Mouse (Mus musculus) testis, adult 2 months (tissue): ENCODE data around the gene Cfap61. TPM values are rescaled to one million over a fixed set of nuclear protein-coding genes. Genes with fewer than 3 reads are reported as not detected.

Experiments
- H3K27ac ChIP-seq: fragments of 200-500 bp; 2 replicates; pipeline ENCODE4 v1.5.1; 2012; ENCODE audit warnings: low read depth, low read length; ENCODE audit not compliant: control insufficient read depth, insufficient read depth
- H3K27me3 ChIP-seq: fragments of 200-500 bp; 2 replicates; pipeline ENCODE4 v1.6.1; 2012; ENCODE audit warnings: mild to moderate bottlenecking, low read length, moderate library complexity; ENCODE audit not compliant: control insufficient read depth, insufficient read depth
- H3K36me3 ChIP-seq: fragments of 200-500 bp; 2 replicates; pipeline ENCODE4 v1.6.1; 2012; ENCODE audit warnings: mild to moderate bottlenecking, low read length; ENCODE audit not compliant: control insufficient read depth, insufficient read depth
- H3K4me1 ChIP-seq: fragments of 200-500 bp; 2 replicates; pipeline ENCODE4 v1.6.1; 2012; ENCODE audit warnings: low read length; ENCODE audit not compliant: control insufficient read depth, insufficient read depth
- H3K4me3 ChIP-seq: fragments of 200-500 bp; 2 replicates; pipeline ENCODE4 v1.5.1; 2012; ENCODE audit warnings: low read depth, mild to moderate bottlenecking, low read length, moderate library complexity, mixed read lengths; ENCODE audit not compliant: control insufficient read depth
- CTCF ChIP-seq: fragments of 200-500 bp; IDR thresholded peaks from 2 replicates; pipeline ENCODE4 v1.5.1; 2012; ENCODE audit warnings: low read depth, mild to moderate bottlenecking, inconsistent platforms, low read length, moderate library complexity; ENCODE audit not compliant: control insufficient read depth, insufficient read depth, insufficient replicate concordance
- POLR2A ChIP-seq: fragments of 200-500 bp; IDR thresholded peaks from 2 replicates; pipeline ENCODE4 v1.6.1; 2012; ENCODE audit warnings: low read depth, mild to moderate bottlenecking, inconsistent platforms, low read length, moderate library complexity; ENCODE audit not compliant: control insufficient read depth
- polyA plus RNA-seq: library from polyadenylated mRNA; depleted of rRNA; stranded (reverse); fragments of >200 nt; gene quantifications from 2 replicates; pipeline ENCODE4 v1.2.3, GENCODE M21; 2012

The Cfap61 gene
- polyA plus RNA-seq, 1 experiment = 83.5 TPM

DNA sequence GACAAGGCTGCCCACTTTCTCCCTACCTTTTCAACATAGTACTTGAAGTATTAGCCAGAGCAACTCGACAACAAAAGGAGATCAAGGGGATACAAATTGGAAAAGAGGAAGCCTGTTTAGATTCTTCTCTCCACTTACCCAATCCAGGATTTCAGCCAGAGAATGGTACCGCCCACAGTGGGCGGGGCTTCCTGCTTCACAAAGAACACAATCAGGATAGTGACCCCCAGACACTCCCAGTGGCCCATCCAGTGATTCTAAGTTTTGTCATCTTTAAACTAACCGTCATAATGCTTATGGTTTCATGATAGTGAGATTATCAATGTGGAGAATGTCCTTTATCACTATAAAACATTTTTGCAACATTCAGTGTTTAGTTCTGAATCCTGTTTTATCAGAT, 61.9 kb downstream of the Cfap61 start:
- Histone ChIP-seq H3K36me3 (no peaks in the 10 kb centered on the region), H3K27me3 (no peaks in the 10 kb centered on the region)
- TF ChIP-seq CTCF (no peak), POLR2A (no peak)

GRCm38 (mm10) chr2:145997956-145998525, 63.5 kb downstream of the Cfap61 start:
- H3K4me3 ChIP-seq = no peak overlapping the region
- H3K27me3 ChIP-seq = no peaks in the 10 kb centered on the region
- H3K36me3 ChIP-seq = no peaks in the 10 kb centered on the region
- H3K4me1 ChIP-seq = 0 out of 2 replicates have a peak, but pooled peaks cover 2% of the 10 kb centered on the region
- no peak overlapping the region for H3K27ac ChIP-seq
- TF ChIP-seq CTCF (no peak), POLR2A (no peak)

More for the DNA sequence above, 61.9 kb downstream of the Cfap61 start:
- H3K27ac ChIP-seq = no peak overlapping the region
- no peak overlapping the region for H3K4me3 ChIP-seq
- 0 out of 2 replicates have a peak, but pooled peaks cover 2% of the 10 kb centered on the region for H3K4me1 ChIP-seq

GRCm38 (mm10) chr2:146008801-146009200, 74.2 kb downstream of the Cfap61 start:
- Histone ChIP-seq H3K36me3 (no peaks in the 10 kb centered on the region), H3K4me1 (no peaks in the 10 kb centered on the region), H3K4me3 (no peak overlapping the region), H3K27me3 (no peaks in the 10 kb centered on the region), H3K27ac (no peak overlapping the region)
- TF ChIP-seq POLR2A (no peak), CTCF (no peak)

DNA sequence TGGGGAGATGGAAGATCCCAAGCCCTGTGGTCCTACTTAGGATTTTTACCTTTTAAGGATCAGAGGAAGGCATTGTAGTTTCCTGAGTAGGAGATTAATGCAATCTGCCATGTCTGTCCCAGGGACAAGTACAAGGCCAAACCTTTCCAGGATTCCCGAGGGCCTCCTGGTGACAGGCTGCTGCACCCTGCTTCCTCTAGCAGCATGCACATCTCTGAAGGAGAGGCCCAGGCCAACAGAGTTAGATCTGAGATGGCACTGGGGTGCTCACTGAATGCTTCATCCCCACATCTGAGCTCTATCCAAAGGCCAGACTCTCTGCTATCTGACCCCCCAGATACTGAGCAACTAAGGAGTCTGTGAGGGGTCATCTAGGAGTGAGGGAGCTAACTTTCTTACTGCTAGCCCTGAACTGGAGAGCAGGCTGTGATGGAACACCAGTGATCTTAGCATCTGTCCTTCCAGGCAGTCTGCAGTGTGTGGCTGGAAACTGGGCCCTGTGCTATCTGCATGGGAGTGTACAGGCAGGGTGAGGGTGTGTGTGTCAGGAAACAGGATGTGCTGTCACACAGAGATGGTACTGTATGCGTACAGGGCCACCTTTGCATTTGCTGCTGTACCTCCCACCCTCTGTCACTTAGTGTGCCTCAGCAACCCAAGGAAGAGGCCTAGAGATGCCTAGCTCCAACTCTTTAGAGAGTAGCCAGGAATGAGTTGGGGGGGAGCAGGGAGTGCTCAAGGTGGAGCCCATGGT, 75.2 kb downstream of the Cfap61 start:
- Histone ChIP-seq H3K4me1 (no peaks in the 10 kb centered on the region), H3K36me3 (no peaks in the 10 kb centered on the region), H3K27ac (no peak overlapping the region), H3K4me3 (no peak overlapping the region), H3K27me3 (no peaks in the 10 kb centered on the region)
- TF ChIP-seq CTCF = no peak
- no peak for TF ChIP-seq POLR2A

- Histone ChIP-seq H3K4me1 (no peaks in the 10 kb centered on the region), H3K36me3 (no peaks in the 10 kb centered on the region), H3K27ac (no peak overlapping the region), H3K4me3 (no peak overlapping the region), H3K27me3 (no peaks in the 10 kb centered on the region)
- TF ChIP-seq POLR2A = no peak
- TF ChIP-seq CTCF = no peak
Measured at GRCm38 (mm10) chr2:146010816-146011215, 76.2 kb downstream of the Cfap61 start.

- H3K4me3 ChIP-seq = no peak overlapping the region
- H3K27ac ChIP-seq = no peak overlapping the region
- H3K4me1 ChIP-seq = no peaks in the 10 kb centered on the region
- TF ChIP-seq POLR2A = no peak
- no peaks in the 10 kb centered on the region for H3K27me3 ChIP-seq
- no peaks in the 10 kb centered on the region for H3K36me3 ChIP-seq
Measured at GRCm38 (mm10) chr2:146015341-146016186, 81.0 kb downstream of the Cfap61 start.

- no peak overlapping the region for H3K4me3 ChIP-seq
- no peaks in the 10 kb centered on the region for H3K27me3 ChIP-seq
- H3K36me3 ChIP-seq = no peaks in the 10 kb centered on the region
- H3K4me1 ChIP-seq = no peaks in the 10 kb centered on the region
- H3K27ac ChIP-seq = no peak overlapping the region
- TF ChIP-seq CTCF (no peak), POLR2A (no peak)
Measured at GRCm38 (mm10) chr2:146022846-146023245, 88.3 kb downstream of the Cfap61 start.
